Mouse (Mus musculus) central nervous system, embryonic 11.5 days (tissue): Measurements from ENCODE around the gene Dhx15. TPM values are rescaled to one million over a fixed set of nuclear protein-coding genes. Genes with fewer than 3 reads are reported as not detected.

Experiments
- polyA plus RNA-seq: library from polyadenylated mRNA; depleted of rRNA; stranded (reverse); fragments of >200 nt; gene quantifications from 2 replicates; pipeline ENCODE4 v1.2.3, GENCODE M21; 2012; rRNA removed

Dhx15 gene
- 237 and 241 TPM in 2 replicates for polyA plus RNA-seq

DNA sequence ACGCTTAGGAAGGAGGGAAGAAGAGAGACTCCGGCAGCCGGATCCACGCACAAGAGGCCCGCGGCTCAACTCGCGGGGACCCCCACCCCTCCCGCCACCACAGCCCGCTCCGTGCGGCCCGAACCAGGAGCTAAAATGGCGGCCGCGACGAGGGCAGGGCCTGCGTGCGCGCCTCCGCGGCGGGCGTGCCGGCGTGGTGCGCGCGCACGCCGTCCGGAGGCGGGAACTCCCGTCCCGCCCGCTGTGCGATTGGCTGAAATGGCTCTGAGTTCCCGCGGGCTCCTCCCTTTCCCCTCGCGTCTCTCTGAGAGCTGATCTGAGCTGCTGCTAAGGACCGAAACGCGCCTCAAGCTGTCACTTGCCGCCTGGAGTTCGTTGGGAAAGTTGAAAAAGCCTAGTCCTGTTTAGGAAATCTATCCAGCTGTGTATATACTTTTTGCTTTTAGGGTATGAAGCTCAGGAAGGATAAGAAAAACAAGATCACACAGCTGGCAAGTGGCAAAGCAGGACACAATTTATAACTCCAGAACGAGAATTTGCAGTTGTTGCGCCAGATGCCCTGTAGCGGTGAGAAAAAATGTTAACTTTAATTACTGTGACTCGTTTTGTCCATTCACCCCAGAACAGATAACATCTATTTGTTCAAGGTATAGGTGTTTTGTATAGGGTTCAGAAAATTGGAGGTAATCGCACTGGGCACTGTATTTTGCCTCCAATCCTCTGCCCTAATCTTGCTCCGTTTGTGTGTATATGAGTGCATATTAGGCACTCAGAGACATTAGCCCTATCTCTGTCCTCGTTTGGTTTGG, at the start of gene Dhx15:
Dhx15 (minus strand) TSS at position 144 of the 809 bp plus-strand sequence.

Other genes with a start within 250 kb of the Dhx15 start
- 0.29 and 0.30 TPM in 2 replicates for gene Sod3, start 173.3 kb upstream of the Dhx15 start, polyA plus RNA-seq